ENCODE assay signal across 34 mouse cellular contexts in genomic region chr6:37199502-37199901, GRCm38 (mm10).
"Had no signal": no experiment of that assay in that cellular context is flagged by ENCODE, and none has a peak within 500 bp of the region (broad histone marks: within the 10 kb centered on the region; RNA-seq: fewer than 3 reads in every experiment).

No protein-coding gene starts in this region.

- H3K4me3 ChIP-seq: heart, embryonic 12.5 days; heart, embryonic 13.5 days; heart, embryonic 15.5 days; hindbrain, embryonic 10.5 days; hindbrain, embryonic 12.5 days; hindbrain, embryonic 13.5 days; hindbrain, embryonic 15.5 days; intestine, embryonic 15.5 days; kidney, embryonic 15.5 days; left cerebral cortex, adult 2 months had no signal

- H3K27ac ChIP-seq: heart, embryonic 13.5 days; heart, embryonic 15.5 days; hindbrain, embryonic 10.5 days; hindbrain, embryonic 12.5 days; hindbrain, embryonic 13.5 days; hindbrain, embryonic 14.5 days; hindbrain, embryonic 15.5 days; hindbrain, postnatal 0 days; intestine, embryonic 15.5 days; kidney, embryonic 15.5 days; kidney, postnatal 0 days; left cerebral cortex, adult 2 months had no signal

- H3K9me3 ChIP-seq: heart, embryonic 12.5 days; heart, embryonic 13.5 days; heart, embryonic 15.5 days; hindbrain, embryonic 10.5 days; hindbrain, embryonic 12.5 days; hindbrain, embryonic 13.5 days; hindbrain, embryonic 15.5 days; intestine, embryonic 15.5 days; kidney, embryonic 15.5 days had no signal

- H3K9ac ChIP-seq: heart, embryonic 12.5 days; heart, embryonic 13.5 days; heart, embryonic 15.5 days; hindbrain, embryonic 12.5 days; hindbrain, embryonic 13.5 days; hindbrain, embryonic 14.5 days; hindbrain, embryonic 15.5 days; intestine, embryonic 15.5 days; kidney, embryonic 15.5 days had no signal

- H3K27me3 ChIP-seq: heart, embryonic 12.5 days; heart, embryonic 13.5 days; heart, embryonic 15.5 days; hindbrain, embryonic 12.5 days; hindbrain, embryonic 13.5 days; hindbrain, embryonic 15.5 days; intestine, embryonic 15.5 days; kidney, embryonic 15.5 days had no signal

- H3K36me3 ChIP-seq: heart, embryonic 12.5 days; heart, embryonic 13.5 days; heart, embryonic 15.5 days; hindbrain, embryonic 10.5 days; hindbrain, embryonic 12.5 days; hindbrain, embryonic 13.5 days; hindbrain, embryonic 15.5 days; intestine, embryonic 15.5 days; kidney, embryonic 15.5 days had no signal

- ATAC-seq: hindbrain, embryonic 16.5 days; hindbrain, postnatal 0 days; inflammation-experienced regulatory T-cells, adult 6 months; intestine, embryonic 15.5 days; intestine, embryonic 16.5 days; intestine, postnatal 0 days had no signal

- DNase-seq: heart, postnatal 10 days; heart, postnatal 14 days; heart, postnatal 36 days; heart, postnatal 4 days; kidney, adult 11 months; kidney, adult 18-20 months; kidney, adult 2 months; kidney, adult 8-10 months; kidney, adult 9 months; kidney, postnatal 10 days; kidney, postnatal 14 days; kidney, postnatal 25 days; kidney, postnatal 36 days; kidney, postnatal 4 days; layer of hippocampus, adult 9-11 months; layer of hippocampus, postnatal 36 days had no signal

- H3K4me1 ChIP-seq: hindbrain, embryonic 10.5 days; hindbrain, embryonic 12.5 days; hindbrain, embryonic 15.5 days; intestine, embryonic 15.5 days had no signal

- H3K4me2 ChIP-seq: heart, embryonic 11.5 days; heart, embryonic 12.5 days; heart, embryonic 13.5 days; heart, embryonic 15.5 days; hindbrain, embryonic 12.5 days; hindbrain, embryonic 13.5 days; hindbrain, embryonic 14.5 days; hindbrain, embryonic 15.5 days; intestine, embryonic 15.5 days; kidney, embryonic 15.5 days had no signal
